Mouse (Mus musculus) midbrain, embryonic 13.5 days (tissue): ENCODE data around the gene Gm13694. TPM values are rescaled to one million over a fixed set of nuclear protein-coding genes. Genes with fewer than 3 reads are reported as not detected.
"Not testable (repeated sequence)": the region's sequence is repeated elsewhere in the genome, so short reads cannot be mapped to it uniquely, and the experiment has no call there.

Source experiments
- ATAC-seq: fragments of 200-750 bp; cut with Nextera tagmentation; 2 replicates; pipeline ENCODE4 v1.8.0; 2017; ENCODE audit warnings: mild to moderate bottlenecking, moderate TSS enrichment, moderate library complexity
- H3K27ac ChIP-seq: fragments of 300-500 bp; sonication (generic); 2 replicates; pipeline ENCODE4 v1.5.1; 2015; ENCODE audit warnings: inconsistent platforms, mild to moderate bottlenecking, moderate library complexity
- H3K27me3 ChIP-seq: fragments of 300-500 bp; sonication (generic); 2 replicates; pipeline ENCODE4 v1.6.1; 2015; ENCODE audit warnings: mild to moderate bottlenecking, inconsistent platforms
- H3K36me3 ChIP-seq: fragments of 300-500 bp; sonication (generic); 2 replicates; pipeline ENCODE4 v1.6.1; 2015; ENCODE audit warnings: mild to moderate bottlenecking, inconsistent platforms
- H3K4me1 ChIP-seq: fragments of 300-500 bp; sonication (generic); replicated peaks from 2 replicates; pipeline ENCODE4 v1.6.1; 2015; ENCODE audit warnings: inconsistent platforms
- H3K4me2 ChIP-seq: fragments of 300-500 bp; sonication (generic); replicated peaks from 2 replicates; pipeline ENCODE4 v1.6.1; 2015; ENCODE audit warnings: moderate library complexity, mild to moderate bottlenecking, inconsistent platforms
- H3K4me3 ChIP-seq: fragments of 300-500 bp; sonication (generic); replicated peaks from 2 replicates; pipeline ENCODE4 v1.5.1; 2015; ENCODE audit warnings: mild to moderate bottlenecking, inconsistent platforms
- H3K9ac ChIP-seq: fragments of 300-500 bp; sonication (generic); replicated peaks from 2 replicates; pipeline ENCODE4 v1.6.1; 2015; ENCODE audit warnings: mild to moderate bottlenecking, inconsistent platforms
- H3K9me3 ChIP-seq: fragments of 300-500 bp; sonication (generic); 2 replicates; pipeline ENCODE4 v1.6.1; 2016; ENCODE audit warnings: mild to moderate bottlenecking, inconsistent platforms
- WGBS: fragments of 180-500 bp; shearing (Covaris S2); methylation state at CpG from one replicate; pipeline ENCODE4 v1.1.7; 2015; 5-methylcytosine and 5-hydroxymethylcytosine counted together
- polyA plus RNA-seq: library from polyadenylated mRNA; unstranded; fragments of >200 nt; fragmentation: Nextera tagmentation; extraction: Ambion mirVana; gene quantifications from 2 replicates; pipeline ENCODE4 v1.2.1, GENCODE M21; 2015

Gm13694 gene
- polyA plus RNA-seq, 1 experiment from 2014 or later: not detected

DNA sequence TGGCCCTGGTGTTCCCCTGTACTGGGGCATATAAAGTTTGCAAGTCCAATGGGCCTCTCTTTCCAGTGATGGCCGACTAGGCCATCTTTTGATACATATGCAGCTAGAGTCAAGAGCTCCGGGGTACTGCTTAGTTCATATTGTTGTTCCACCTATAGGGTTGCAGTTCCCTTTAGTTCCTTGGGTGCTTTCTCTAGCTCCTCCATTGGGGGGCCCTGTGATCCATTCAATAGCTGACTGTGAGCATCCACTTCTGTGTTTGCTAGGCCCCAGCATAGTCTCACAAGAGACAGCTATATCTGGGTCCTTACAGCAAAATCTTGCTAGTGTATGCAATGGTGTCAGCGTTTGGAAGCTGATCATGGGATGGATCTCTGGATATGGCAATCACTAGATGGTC is 15.8 kb downstream of the Gm13694 start:
- not testable (repeated sequence) for H3K4me1 ChIP-seq, H3K4me3 ChIP-seq, H3K27ac ChIP-seq, H3K4me2 ChIP-seq, H3K9me3 ChIP-seq, H3K36me3 ChIP-seq, ATAC-seq, H3K9ac ChIP-seq, H3K27me3 ChIP-seq
- 60% methylated on average over 1 of the region's 3 CpGs for WGBS

DNA sequence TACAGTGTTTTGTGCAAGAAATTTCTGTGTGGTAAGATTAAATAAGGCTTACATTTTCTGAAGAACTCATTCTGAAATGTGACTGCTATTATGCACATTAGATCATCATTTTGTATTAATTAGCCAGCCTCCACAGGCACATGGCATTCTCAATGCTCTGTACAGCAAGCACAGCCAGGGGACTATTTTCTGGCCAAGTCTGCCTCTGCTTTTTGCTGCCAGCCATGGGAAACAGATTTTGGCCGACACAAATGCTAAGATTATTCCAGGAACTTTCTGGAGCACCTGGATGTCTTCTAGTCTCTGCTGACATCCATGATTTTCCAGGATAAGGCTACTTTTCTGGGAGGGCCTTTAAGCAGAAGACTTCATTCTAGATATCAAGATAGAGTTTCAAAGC is 30.2 kb downstream of the Gm13694 start:
- WGBS: 71% methylated on average over 1 of the region's 1 CpGs
- Histone ChIP-seq H3K4me2 (no peak overlapping the region), H3K27ac (no peak overlapping the region), H3K4me1 (no peaks in the 10 kb centered on the region), H3K4me3 (no peak overlapping the region), H3K27me3 (no peaks in the 10 kb centered on the region), H3K9me3 (no peaks in the 10 kb centered on the region), H3K36me3 (no peaks in the 10 kb centered on the region), H3K9ac (no peak overlapping the region)
- no peak for ATAC-seq

DNA sequence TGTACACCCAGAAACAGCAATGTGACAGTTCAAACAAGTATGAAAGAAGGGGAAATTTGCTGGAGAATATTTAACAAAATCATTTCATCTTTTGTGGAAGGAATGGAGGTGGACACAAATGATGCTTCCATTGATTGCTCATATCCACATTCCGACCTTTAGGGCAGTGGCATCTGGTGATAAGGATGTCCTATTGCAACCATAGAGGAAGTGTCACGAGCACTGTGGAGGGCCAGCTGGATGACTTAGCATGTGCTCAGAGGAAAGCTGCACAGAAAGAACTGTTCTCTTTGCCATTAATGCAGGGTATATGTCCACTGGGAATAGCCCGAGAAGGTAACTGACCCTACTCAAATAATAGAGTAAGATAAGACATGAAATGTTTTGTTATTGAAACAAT is 31.1 kb downstream of the Gm13694 start:
- no peaks in the 10 kb centered on the region for H3K4me1 ChIP-seq
- no peak overlapping the region for H3K4me2 ChIP-seq
- H3K9me3 ChIP-seq: no peaks in the 10 kb centered on the region
- H3K9ac ChIP-seq: no peak overlapping the region
- no peaks in the 10 kb centered on the region for H3K36me3 ChIP-seq
- H3K27ac ChIP-seq: no peak overlapping the region
- no peak for ATAC-seq
- 90% methylated on average over 3 of the region's 3 CpGs for WGBS
- H3K27me3 ChIP-seq: no peaks in the 10 kb centered on the region
- no peak overlapping the region for H3K4me3 ChIP-seq

DNA sequence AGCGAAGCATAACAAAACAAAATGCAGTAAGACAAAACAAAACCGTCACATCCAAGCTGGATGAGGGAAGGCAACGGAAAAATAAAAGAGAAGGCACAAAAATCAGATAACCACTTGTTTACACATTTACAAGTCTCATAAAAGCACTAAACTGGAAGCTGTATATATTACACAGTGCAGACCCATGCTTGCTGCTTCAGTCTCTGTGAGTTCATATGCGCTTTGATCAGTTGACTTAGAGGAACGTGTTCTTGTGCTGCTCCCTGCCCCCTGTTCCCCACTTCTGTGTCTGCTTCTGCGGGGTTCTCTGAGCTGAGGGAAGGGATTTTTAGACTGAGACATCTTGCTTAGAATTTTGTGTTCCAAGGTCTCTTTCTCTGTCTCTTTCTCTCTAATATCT is 35.8 kb downstream of the Gm13694 start:
- Histone ChIP-seq H3K36me3 (no peaks in the 10 kb centered on the region), H3K27me3 (no peaks in the 10 kb centered on the region), H3K27ac (no peak overlapping the region), H3K4me3 (no peak overlapping the region), H3K9me3 (no peaks in the 10 kb centered on the region), H3K4me2 (no peak overlapping the region), H3K9ac (no peak overlapping the region), H3K4me1 (no peaks in the 10 kb centered on the region)
- WGBS: 85% methylated on average over 6 of the region's 6 CpGs
- no peak for ATAC-seq

DNA sequence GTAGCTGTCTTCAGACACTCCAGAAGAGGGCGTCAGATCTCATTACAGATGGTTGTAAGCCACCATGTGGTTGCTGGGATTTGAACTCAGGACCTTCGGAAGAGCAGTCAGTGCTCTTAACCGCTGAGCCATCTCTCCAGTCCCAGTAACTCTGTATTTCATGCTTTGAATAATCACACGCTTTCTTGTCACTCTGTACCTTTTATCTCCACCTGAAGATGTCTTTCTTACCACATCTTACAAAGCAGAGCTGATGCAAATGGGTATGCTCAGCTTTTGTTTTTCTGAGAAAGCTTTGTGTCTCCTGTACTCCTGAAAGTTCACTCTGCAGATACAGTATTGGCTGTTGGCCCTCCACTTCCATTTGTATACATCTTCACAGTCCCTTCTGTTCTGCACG is 37.6 kb downstream of the Gm13694 start:
- H3K27me3 ChIP-seq, ATAC-seq, H3K36me3 ChIP-seq: not testable (repeated sequence)

DNA sequence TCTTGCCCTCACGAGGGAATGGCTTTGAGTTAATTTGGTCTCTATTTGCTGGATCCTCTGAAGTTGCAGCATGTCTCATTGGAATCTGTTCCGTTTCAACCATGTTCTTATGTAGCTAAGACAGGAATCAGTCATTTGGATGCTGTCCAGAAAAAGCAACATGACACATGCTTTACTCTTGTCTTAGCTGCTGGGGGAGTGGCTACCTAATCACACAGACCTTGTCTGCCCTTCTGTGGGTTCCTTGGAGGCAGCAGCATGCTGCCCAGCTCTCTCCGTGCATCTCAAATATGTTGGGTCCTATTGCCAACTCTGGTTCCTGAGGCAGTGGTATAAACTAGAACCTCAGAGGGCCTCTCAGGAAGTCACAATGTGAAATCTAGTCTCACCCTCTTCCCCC is 39.6 kb downstream of the Gm13694 start:
- H3K27ac ChIP-seq: no peak overlapping the region
- no peaks in the 10 kb centered on the region for H3K36me3 ChIP-seq
- 89% methylated on average over 3 of the region's 3 CpGs for WGBS
- H3K9me3 ChIP-seq: no peaks in the 10 kb centered on the region
- no peak overlapping the region for H3K4me3 ChIP-seq
- H3K27me3 ChIP-seq: no peaks in the 10 kb centered on the region
- no peak overlapping the region for H3K4me2 ChIP-seq
- no peak overlapping the region for H3K9ac ChIP-seq
- no peaks in the 10 kb centered on the region for H3K4me1 ChIP-seq
- ATAC-seq: no peak

More for the DNA sequence above, 37.6 kb downstream of the Gm13694 start:
- H3K27ac ChIP-seq, H3K9ac ChIP-seq, H3K4me2 ChIP-seq, H3K9me3 ChIP-seq, H3K4me3 ChIP-seq, H3K4me1 ChIP-seq: not testable (repeated sequence)
- 75% methylated on average over 5 of the region's 5 CpGs for WGBS

DNA sequence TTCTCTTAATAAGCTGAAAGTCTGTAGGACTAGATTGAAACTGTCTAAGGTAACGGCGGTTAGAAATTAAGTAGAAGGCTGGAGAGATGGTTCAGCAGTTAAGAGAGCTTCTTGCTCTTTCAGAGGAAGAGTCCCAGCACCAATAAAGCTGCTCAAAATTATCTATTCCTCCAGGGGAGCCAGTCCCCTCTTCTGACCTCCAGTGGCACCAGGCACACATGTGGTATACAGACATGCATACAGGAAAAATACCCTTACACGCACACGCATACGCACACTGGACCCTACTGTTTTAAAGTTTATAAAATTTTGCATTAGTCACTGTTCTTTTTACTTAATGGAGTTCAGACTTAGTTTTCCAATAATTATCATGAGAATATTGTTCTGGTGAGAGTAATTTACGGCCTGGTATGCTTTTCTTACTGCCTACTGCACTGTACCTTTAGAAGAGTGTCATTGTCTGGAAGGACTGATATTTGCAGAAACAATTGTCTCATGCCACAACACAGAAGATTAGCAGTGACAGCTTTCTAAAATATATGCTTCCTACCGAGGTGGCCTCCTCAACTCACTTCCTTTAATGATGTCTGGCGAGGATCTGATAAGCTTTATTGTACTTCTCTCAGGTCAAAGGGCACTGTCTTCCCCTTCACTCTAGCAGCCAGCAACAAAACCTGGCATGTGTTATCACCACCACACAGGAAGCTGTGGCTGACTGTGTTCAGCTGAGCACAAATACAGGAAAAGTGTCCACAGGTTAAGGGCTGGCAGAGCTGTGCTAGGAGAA is 41.0 kb downstream of the Gm13694 start:
- H3K9me3 ChIP-seq: no peaks in the 10 kb centered on the region
- no peak overlapping the region for H3K4me2 ChIP-seq
- no peaks in the 10 kb centered on the region for H3K4me1 ChIP-seq
- WGBS: 82% methylated on average over 8 of the region's 8 CpGs
- H3K36me3 ChIP-seq: no peaks in the 10 kb centered on the region
- H3K27me3 ChIP-seq: no peaks in the 10 kb centered on the region
- no peak for ATAC-seq
- no peak overlapping the region for H3K9ac ChIP-seq
- H3K4me3 ChIP-seq: no peak overlapping the region
- no peak overlapping the region for H3K27ac ChIP-seq

DNA sequence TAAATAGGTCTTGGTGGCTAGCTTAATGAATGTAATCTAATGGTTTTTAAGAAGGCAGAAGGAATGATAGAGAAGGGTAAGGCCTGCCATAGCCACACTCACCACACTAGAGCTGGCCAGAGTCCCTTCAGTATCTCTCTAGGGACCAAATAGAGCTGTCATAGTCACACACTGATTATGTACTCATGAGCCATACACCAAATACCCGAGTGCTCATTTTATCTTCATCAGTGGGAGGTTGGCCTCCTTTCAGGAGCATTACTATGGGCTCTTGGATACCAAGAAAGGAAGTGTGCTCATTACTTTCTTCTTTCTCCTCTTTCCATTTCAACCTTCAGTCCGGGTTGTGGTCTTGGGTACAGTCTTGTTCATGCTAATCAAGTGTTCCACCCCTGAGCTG is 43.2 kb downstream of the Gm13694 start:
- ATAC-seq: no peak
- Histone ChIP-seq H3K36me3 (no peaks in the 10 kb centered on the region), H3K4me1 (no peaks in the 10 kb centered on the region), H3K9me3 (no peaks in the 10 kb centered on the region), H3K27ac (no peak overlapping the region), H3K4me3 (no peak overlapping the region), H3K9ac (no peak overlapping the region), H3K27me3 (no peaks in the 10 kb centered on the region), H3K4me2 (no peak overlapping the region)
- WGBS: 84% methylated on average over 2 of the region's 2 CpGs

DNA sequence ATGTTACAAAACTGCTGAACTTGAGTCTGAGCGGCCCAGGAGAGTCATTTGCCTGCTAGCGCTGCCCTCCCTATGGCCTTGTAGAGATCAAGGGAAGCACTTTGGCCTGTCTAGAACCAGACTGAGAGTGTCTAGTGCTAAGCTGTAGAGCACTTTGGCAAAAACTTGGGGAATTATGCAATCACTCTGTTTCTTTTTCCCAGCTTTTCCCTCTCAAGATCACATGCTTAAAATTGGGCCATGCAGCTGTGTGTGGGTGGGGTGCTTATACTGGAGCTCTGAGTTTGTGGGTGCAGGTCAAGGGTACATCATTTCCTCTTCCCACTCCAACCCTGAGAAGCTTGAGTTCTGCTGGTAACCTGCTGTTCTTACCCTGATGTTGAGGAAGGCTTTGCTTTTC is 44.2 kb downstream of the Gm13694 start:
- Histone ChIP-seq H3K4me1 (no peaks in the 10 kb centered on the region), H3K9me3 (no peaks in the 10 kb centered on the region), H3K27ac (no peak overlapping the region), H3K27me3 (no peaks in the 10 kb centered on the region), H3K9ac (no peak overlapping the region), H3K4me3 (no peak overlapping the region), H3K36me3 (no peaks in the 10 kb centered on the region), H3K4me2 (no peak overlapping the region)
- no peak for ATAC-seq
- WGBS: 97% methylated on average over 2 of the region's 2 CpGs

DNA sequence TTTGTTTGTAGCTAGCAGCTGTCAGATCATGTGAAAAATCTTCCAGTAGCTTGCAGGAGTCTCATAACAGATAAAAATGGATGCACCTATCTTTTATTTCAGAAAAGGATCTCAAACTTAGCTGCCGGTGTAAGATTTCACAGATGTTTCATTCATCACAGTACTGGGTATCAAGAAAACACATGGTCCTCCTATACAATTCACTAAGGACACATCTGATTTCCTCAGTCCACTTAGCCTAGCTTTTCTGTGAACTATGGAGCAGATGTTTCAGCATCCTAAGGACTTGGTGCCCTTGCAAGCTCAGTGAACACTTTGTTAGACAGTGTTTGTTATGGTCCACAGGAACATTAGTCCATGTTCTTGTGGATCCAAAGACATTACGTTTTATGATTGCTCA is 44.6 kb downstream of the Gm13694 start:
- 88% methylated on average over 2 of the region's 2 CpGs for WGBS
- no peak for ATAC-seq

DNA sequence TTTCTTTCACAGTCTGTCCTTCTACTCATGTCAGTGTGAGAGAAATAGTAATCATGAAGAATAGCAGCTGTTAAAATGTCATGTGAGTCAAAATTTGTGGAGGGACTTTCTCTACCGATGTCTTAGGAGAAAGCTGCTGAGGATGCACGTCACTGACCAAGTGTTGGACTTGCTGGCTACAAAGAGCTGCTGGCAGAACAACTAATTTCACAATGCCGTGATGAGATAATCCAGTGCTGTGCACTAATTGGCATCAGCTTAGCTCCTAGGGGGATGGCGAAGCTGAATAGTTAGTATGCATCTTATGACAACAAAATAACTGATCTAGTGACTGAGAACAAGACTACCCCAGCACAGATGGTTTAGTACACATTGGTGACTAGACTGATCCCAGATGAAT is 46.5 kb downstream of the Gm13694 start:
- WGBS: 29% methylated on average over 4 of the region's 4 CpGs
- H3K36me3 ChIP-seq: no peaks in the 10 kb centered on the region
- no peak overlapping the region for H3K27ac ChIP-seq
- H3K9me3 ChIP-seq: no peaks in the 10 kb centered on the region
- no peak overlapping the region for H3K9ac ChIP-seq
- no peak overlapping the region for H3K4me3 ChIP-seq
- ATAC-seq: no peak
- H3K27me3 ChIP-seq: no peaks in the 10 kb centered on the region
- no peak overlapping the region for H3K4me2 ChIP-seq
- H3K4me1 ChIP-seq: no peaks in the 10 kb centered on the region

More for the DNA sequence above, 44.6 kb downstream of the Gm13694 start:
- H3K36me3 ChIP-seq: no peaks in the 10 kb centered on the region
- no peaks in the 10 kb centered on the region for H3K4me1 ChIP-seq
- no peak overlapping the region for H3K4me3 ChIP-seq
- H3K4me2 ChIP-seq: no peak overlapping the region
- no peaks in the 10 kb centered on the region for H3K9me3 ChIP-seq
- no peak overlapping the region for H3K9ac ChIP-seq
- H3K27ac ChIP-seq: no peak overlapping the region
- no peaks in the 10 kb centered on the region for H3K27me3 ChIP-seq
